Mouse (Mus musculus): ENCODE data around the gene Tpm3.

DNA sequence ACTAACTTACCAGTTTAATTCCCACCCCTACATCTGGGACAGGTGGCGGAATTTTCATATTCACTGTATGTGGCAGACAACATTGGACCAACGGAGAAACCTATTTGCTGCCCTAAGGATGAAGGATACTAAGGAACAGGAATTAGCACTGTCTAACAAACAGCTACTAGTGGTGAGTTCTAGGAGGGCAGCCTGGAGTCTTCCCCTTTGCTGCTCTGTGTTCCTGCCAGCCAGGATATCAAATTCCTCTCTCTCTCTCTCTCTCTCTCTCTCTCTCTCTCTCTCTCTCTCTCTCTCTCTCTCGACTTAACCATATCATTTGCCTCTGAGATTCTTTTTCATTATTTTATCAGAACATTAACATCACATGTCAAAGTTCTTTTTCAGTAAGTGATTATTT lies 8.1 kb upstream of the Tpm3 start:
- TF ChIP-seq CTCF (IDR thresholded peaks at IDR 0.05; ENCODE audit: borderline replicate concordance, control insufficient read depth, extremely low read depth, insufficient read depth, low read length, poor library complexity) (no peak), POLR2A (IDR thresholded peaks at IDR 0.05; ENCODE audit: control insufficient read depth, extremely low read depth, insufficient read depth, low read length, poor library complexity) (no peak)
